Mouse (Mus musculus) G1E (cell line): ENCODE data around the gene Cnr2.

Experiments
- CTCF ChIP-seq: IDR thresholded peaks from 2 replicates; pipeline ENCODE4 v1.5.1; 2012; ENCODE audit warnings: low read depth, low read length, inconsistent platforms, mixed read lengths
- GATA1 ChIP-seq: IDR thresholded peaks from 2 replicates; pipeline ENCODE4 v1.6.1; 2012; ENCODE audit warnings: borderline replicate concordance, low read length, inconsistent platforms, mixed read lengths
- TAL1 ChIP-seq: conservative IDR thresholded peaks from 2 replicates; pipeline ENCODE4 v1.6.1; 2012; ENCODE audit warnings: low read depth, low read length, inconsistent platforms, mixed read lengths

- TF ChIP-seq CTCF = no peak
- TF ChIP-seq TAL1 = no peak
- no peak for TF ChIP-seq GATA1
Observed at GRCm38 (mm10) chr4:135880018-135880417, 15.2 kb upstream of the Cnr2 start.
